Mouse (Mus musculus) heart, postnatal 14 days (tissue): ENCODE measurements at regions not wholly inside any gene's neighbourhood (a gene's known extent, or its start where the extent isn't known, plus 50 kb on each side); places are given as distances from the start of the nearest gene placed in this dataset.

Experiments
- DNase-seq, 2 experiments: peaks; one replicate each; pipeline ENCODE4 v3.0.0; 2021 to 2022
- intact Hi-C: fragments of 180-260 bp; cut with DNase I; formaldehyde crosslinking; loops from one replicate; pipeline ENCODE4 v1.15.1; 2025

- DNase-seq = no peak
- intact Hi-C loops = no loop called here
These were observed 161.2 kb downstream of the Mreg start for GRCm38 (mm10) chr1:72050858-72051257.

GRCm38 (mm10) chr1:72046072-72046471 lies 166.0 kb downstream of the Mreg start:
- intact Hi-C loops = no loop called here
- DNase-seq = no peak

- intact Hi-C loops = no loop called here
- no peak for DNase-seq
These were observed 173.6 kb downstream of the Mreg start for GRCm38 (mm10) chr1:72038518-72038917.

GRCm38 (mm10) chr1:72036600-72036999 lies 175.5 kb downstream of the Mreg start:
- intact Hi-C loops = no loop called here
- no peak for DNase-seq

GRCm38 (mm10) chr1:72036141-72036540 lies 176.0 kb downstream of the Mreg start:
- DNase-seq = no peak
- intact Hi-C loops = no loop called here

GRCm38 (mm10) chr1:72033941-72034340 lies 178.2 kb downstream of the Mreg start:
- intact Hi-C loops = no loop called here
- DNase-seq = no peak

GRCm38 (mm10) chr1:72032214-72032613 lies 179.9 kb downstream of the Mreg start:
- intact Hi-C loops = no loop called here
- peak; percentile 19 to 40 for DNase-seq

- intact Hi-C loops = no loop called here
- DNase-seq = no peak
These were observed 181.2 kb downstream of the Mreg start for GRCm38 (mm10) chr1:72030763-72031405.

GRCm38 (mm10) chr1:72029625-72030024 lies 182.5 kb downstream of the Mreg start:
- intact Hi-C loops = no loop called here
- DNase-seq = no peak

- intact Hi-C loops = no loop called here
- no peak for DNase-seq
These were observed 185.2 kb downstream of the Mreg start for GRCm38 (mm10) chr1:72026861-72027260.

GRCm38 (mm10) chr1:72022631-72023030 lies 189.5 kb downstream of the Mreg start:
- no peak for DNase-seq
- intact Hi-C loops = no loop called here

GRCm38 (mm10) chr1:72018479-72019222 lies 193.5 kb downstream of the Mreg start:
- intact Hi-C loops = loop anchor here (5.0 kb wide), 1 partner anchor 104 kb away; no protein-coding TSS in a partner anchor
- DNase-seq = no peak

- no peak for DNase-seq
- intact Hi-C loops = loop anchor here (5.0 kb wide), 1 partner anchor 104 kb away; no protein-coding TSS in a partner anchor
These were observed 194.2 kb downstream of the Mreg start for GRCm38 (mm10) chr1:72017814-72018478.

- intact Hi-C loops = loop anchor here (5.0 kb wide), 1 partner anchor 107 kb away; no protein-coding TSS in a partner anchor
- DNase-seq = no peak
These were observed 196.6 kb downstream of the Mreg start for GRCm38 (mm10) chr1:72015471-72015870.

GRCm38 (mm10) chr1:72014580-72014979 lies 197.5 kb downstream of the Mreg start:
- peak; percentile 30 to 47 for DNase-seq
- intact Hi-C loops = no loop called here

- DNase-seq = peak; percentile 24 to 27
- intact Hi-C loops = no loop called here
These were observed 198.2 kb downstream of the Mreg start for GRCm38 (mm10) chr1:72013863-72014262.

- DNase-seq = no peak
- intact Hi-C loops = no loop called here
These were observed 199.4 kb downstream of the Mreg start for GRCm38 (mm10) chr1:72012710-72013109.

- no peak for DNase-seq
- intact Hi-C loops = no loop called here
These were observed 202.7 kb downstream of the Mreg start for GRCm38 (mm10) chr1:72009270-72009928.

GRCm38 (mm10) chr1:72006696-72007291 lies 205.3 kb downstream of the Mreg start:
- intact Hi-C loops = no loop called here
- no peak for DNase-seq

GRCm38 (mm10) chr1:72005956-72006355 lies 206.2 kb downstream of the Mreg start:
- intact Hi-C loops = no loop called here
- DNase-seq = no peak
